Mouse (Mus musculus): ENCODE data around the gene Snd1.
"Not testable (repeated sequence)": the region's sequence is repeated elsewhere in the genome, so short reads cannot be mapped to it uniquely, and the experiment has no call there.

Gene Snd1

DNA sequence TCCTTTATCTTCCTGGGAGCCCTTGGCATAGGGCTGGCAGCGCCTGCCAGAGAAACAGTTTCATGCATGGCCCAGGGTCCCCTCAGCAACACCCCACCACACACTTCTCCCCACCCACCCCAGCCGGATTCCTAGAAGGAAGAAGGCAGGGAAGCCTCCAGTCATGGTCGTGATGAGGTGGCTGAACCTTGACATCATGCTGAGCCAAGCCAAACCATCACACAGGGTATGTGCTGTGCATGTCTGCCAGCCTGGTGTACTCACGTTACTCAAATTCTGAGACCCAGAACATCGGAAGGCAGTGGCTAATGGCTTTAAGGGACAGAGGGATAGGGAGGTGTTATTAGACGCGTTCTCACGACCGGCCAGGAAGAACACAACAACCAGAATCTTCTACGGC lies 448.9 kb downstream of the Snd1 start:
- DNase-seq: no peak

- DNase-seq: not testable (repeated sequence)
Observed at GRCm38 (mm10) chr6:28927987-28928386, 453.0 kb downstream of the Snd1 start.

DNA sequence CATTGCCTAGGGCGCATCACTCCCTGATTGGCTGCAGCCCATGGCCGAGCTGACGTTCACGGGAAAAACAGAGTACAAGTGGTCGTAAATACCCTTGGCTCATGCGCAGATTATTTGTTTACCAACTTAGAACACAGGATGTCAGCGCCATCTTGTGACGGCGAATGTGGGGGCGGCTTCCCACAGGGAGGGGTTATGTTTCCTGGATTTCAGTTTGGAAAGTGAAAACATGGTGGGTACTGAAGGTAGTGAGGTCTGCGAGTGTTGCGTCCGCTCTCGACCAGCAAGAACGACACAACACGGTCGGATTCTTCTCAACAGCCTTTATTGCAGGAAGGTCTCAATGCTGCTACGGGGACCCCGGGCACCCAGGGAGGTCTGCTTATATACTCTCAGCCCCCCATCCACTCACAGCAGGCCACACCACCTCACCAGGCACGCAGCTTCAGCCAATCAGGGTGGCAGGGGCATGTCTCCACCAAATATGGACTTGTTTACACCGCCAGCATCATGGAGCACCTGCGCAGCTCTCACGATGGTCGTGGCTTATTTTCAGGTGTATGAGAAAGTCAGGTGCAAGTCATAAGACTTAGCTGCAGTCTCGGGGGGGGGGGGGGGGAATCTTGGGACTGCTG lies 454.3 kb downstream of the Snd1 start:
- not testable (repeated sequence) for DNase-seq

GRCm38 (mm10) chr6:28931234-28931633 lies 456.3 kb downstream of the Snd1 start:
- DNase-seq: no peak

- no peak for DNase-seq
Observed at GRCm38 (mm10) chr6:28931636-28932327, 456.8 kb downstream of the Snd1 start.

DNA sequence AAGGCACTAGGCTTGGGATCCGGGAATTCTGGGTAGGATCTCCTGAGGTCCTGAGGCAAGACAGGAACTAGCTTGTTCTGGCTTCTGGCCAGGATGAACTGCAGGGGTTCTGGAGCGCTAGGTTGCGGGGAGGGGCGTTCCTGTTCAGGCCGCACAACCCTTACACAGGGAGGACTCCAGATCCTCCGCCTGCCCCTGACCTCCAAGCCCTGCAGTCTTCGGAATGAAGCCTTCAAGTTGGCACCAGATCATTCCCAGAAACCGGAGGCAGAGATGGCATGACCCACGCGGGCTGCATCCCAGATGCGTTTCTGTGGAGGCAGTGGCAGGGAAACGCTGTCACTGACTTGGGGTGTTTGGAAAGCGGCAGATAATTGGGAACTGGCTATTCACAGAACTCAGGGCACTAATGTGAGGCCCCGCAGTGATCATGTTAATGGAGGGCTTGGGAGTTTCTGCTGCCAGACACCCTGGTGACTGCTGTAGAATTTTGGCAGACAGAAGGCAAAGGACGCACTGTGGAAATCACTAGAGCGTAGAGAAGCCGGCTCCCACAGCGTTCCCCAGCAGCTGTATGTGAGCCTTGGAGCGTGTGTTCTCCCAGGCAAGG lies 457.5 kb downstream of the Snd1 start:
- no peak for DNase-seq

DNA sequence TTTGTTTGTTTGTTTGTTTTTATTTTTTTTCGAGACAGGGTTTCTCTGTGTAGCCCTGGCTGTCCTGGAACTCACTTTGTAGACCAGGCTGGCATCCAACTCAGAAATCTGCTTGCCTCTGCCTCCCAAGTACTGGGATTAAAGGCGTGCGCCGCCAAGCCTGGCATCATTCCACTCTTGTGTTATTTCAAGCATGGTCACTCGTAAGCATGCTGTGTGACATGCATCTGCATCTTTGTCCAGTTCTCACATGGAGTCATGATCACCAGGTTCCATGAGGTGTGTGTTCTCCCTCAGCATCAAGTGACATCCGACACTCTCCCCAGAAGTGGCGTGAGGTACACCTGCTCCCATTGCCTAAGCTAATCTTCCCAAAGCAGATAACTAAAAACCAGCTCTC lies 460.8 kb downstream of the Snd1 start:
- DNase-seq: no peak

DNA sequence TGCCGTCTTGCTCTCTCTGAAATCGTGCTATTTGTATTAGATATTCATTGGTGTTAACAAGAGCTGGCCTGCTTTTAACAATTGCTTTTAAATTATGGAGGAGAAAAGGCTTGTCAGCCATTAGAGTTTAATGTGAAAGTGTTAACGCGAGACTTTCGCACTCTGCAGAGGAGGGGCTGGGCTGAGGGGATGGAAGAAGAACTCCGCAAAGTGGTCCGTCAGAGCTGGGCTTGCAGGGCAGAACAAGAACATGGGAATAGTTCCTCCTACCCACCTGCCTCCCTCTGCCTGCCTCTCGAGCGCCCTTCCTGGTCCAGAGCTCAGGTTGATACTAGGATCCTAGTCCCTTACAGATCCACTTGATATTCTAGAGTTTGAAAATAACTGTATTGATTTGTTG lies 472.3 kb downstream of the Snd1 start:
- no peak for DNase-seq

- DNase-seq: peak; percentile 74
Observed at GRCm38 (mm10) chr6:28949269-28949668, 474.3 kb downstream of the Snd1 start.

DNA sequence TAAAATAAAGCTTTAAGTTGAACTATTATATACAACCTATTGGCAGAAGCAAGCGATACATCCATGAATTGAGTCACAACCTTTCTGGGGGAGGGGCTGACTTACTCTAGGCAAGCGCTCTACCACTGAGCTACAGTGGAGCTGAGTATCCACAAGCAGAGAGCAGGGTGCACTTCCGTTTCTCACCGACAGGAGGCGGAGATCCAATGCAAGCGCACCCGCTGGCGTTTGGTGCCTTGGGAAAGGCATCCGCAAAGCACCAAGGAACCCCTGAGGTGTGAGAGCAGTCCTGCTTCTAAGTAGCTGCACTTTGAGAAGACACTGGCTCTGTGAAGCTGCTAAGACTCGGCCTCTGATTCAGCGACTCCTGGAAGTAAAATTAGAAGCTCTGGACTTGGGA lies 480.6 kb downstream of the Snd1 start:
- DNase-seq: peak; percentile 84

DNA sequence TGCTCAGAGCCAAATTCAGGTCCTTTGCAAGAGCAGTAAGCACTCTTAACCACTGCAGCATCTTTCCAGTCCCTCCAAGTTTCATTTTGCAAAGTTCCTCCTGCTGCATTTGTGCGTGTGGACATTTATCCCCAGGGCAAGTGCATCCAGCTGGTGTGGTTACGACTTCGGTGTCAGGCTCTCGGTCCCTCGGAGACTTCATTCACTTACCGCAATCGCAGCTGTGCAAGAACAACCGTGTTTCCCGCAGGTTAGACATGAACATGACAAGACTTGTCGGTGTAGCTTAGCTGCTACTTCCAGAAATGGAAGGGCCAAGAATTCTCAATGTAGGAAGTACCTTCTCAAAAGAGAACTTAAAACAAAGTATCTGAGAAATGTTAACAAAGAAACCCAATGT lies 482.5 kb downstream of the Snd1 start:
- no peak for DNase-seq

DNA sequence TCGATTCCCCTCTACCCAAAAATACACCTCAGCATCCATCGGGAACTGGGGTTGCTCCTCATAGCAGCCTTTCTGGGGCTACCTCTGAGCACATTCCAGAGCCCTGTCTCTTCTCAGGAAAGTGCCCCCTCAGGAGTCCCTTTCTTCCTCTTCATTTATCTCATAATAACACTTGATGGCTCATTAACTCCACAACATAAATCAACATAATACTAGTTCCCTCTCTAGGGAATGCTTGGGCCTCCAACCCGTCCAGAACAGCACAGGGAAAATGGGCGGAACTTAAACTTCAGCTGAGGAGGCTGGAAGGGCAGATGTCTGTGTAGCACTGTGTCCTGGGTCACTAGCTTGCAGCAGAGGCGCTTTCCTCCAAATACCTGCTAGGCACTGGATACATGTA lies 488.2 kb downstream of the Snd1 start:
- DNase-seq: no peak

DNA sequence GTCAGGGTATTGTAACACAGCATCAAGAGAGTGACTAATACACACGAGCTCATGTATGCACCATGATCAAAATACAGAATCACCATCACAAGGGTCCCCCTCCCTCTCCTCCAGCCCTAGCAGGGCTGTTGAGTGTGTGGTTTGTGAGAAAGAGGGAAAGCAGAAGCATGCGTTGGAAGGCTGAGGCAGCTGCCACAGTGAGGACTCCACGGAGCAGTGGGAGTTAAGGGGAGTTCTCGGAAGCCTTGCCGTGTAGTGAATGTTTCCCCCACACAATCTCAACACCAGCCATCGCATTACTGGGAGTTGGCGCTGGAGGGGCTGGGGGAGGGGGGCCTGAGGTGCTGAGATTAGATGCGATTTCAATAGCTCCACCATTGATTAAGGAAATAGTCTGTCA lies 490.3 kb downstream of the Snd1 start:
- DNase-seq: no peak

GRCm38 (mm10) chr6:28969615-28970014 lies 494.7 kb downstream of the Snd1 start:
- peak; percentile 28 for DNase-seq

- DNase-seq: no peak
Observed at GRCm38 (mm10) chr6:28970711-28971110, 495.8 kb downstream of the Snd1 start.

GRCm38 (mm10) chr6:28974498-28974897 lies 499.6 kb downstream of the Snd1 start:
- no peak for DNase-seq

DNA sequence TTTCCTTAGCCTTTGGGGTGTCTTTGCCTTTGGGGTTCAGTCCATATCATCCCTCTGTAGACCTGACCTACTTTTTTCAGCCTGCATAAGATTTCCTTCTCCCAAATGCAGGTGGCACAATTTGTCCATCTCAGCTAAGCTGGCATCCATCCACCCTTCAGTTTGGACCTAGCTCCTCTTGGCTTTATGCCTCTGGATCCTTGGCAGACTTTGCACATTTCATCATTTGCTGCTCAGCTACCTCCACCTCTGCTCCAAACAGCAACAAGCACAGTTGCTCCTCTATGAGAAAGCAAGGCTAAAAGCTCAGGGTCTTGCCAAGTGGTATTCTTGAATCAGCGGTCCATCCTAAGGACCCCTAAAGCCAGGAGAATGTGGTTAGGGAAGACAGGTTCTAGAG lies 500.2 kb downstream of the Snd1 start:
- no peak for DNase-seq

- DNase-seq: no peak
Observed at GRCm38 (mm10) chr6:28978031-28978430, 503.1 kb downstream of the Snd1 start.

DNA sequence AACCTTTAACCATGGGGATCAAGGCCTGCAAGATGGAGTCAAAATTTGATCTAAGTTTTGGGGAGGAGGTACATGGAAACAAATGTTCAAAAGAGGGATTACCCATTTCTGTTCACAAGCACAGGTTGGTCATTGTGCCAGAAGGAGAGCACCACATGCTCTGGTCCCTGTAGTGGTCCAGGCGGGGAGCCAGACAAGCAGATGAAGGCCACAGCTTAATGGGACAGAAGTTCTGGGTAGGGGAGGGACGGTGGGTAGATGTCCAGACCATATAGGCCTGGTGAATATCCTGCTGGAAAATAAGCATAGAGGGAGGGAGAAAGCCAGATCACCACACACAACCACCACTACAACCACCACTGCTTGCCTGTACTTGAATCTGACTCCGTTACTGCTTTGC lies 503.9 kb downstream of the Snd1 start:
- DNase-seq: no peak

DNA sequence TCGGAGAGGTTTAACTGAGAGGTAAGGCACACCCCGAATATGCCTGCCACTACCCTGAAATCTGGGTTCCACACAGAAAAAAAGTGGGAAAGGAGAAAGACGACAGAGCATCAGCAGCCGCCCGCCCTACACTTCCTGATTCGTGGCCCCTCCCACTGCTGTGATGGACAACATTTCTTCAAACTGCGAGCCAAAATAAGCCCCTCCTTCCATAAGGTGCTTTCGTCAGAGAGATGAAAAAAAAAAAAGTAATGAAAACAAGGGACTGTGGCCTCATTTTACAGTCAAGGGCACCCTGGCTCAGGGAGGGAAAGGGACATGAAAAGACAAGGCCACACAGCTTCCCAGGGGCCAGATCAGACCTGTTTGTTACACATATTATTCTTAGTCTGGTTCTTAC lies 504.6 kb downstream of the Snd1 start:
- no peak for DNase-seq

- DNase-seq: no peak
Observed at GRCm38 (mm10) chr6:28980219-28980618, 505.3 kb downstream of the Snd1 start.

GRCm38 (mm10) chr6:28980750-28981584 lies 506.0 kb downstream of the Snd1 start:
- peak; percentile 60 for DNase-seq

DNA sequence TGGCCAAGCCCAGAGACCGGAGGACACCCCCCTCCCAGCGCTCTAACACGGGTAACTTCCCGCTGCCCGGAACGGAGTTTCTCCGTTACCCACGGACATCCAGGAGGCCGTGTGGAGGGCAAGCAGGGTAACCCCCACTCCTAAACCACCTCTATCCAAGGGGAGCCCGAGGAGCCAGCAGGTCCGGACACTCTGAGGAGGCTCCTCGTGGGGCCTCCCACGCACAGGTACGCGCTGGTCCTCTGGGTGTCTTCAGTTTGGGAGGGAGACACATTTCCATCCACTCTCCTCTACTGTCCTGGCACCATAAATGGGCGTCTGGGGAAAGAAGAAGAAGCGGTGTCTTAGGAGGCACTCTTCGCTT lies 506.6 kb downstream of the Snd1 start:
- no peak for DNase-seq

Data from right cerebral cortex, postnatal 14 days (tissue).